Mouse (Mus musculus): ENCODE results near the gene Gm10272. TPM values are rescaled to one million over a fixed set of nuclear protein-coding genes. Genes with fewer than 3 reads are reported as not detected.
"Not testable (repeated sequence)": the region's sequence is repeated elsewhere in the genome, so short reads cannot be mapped to it uniquely, and the experiment has no call there.

The Gm10272 gene
- polyA plus RNA-seq, 1 experiment from 2014 or later = not detected

- DNase-seq (ENCODE audit: low spot score) = no peak
Observed at GRCm38 (mm10) chr10:77726186-77726585, 19.8 kb downstream of the Gm10272 start, which contains the start of gene Gm10100. Gm10100 (plus strand) TSS chr10:77726486.

DNA sequence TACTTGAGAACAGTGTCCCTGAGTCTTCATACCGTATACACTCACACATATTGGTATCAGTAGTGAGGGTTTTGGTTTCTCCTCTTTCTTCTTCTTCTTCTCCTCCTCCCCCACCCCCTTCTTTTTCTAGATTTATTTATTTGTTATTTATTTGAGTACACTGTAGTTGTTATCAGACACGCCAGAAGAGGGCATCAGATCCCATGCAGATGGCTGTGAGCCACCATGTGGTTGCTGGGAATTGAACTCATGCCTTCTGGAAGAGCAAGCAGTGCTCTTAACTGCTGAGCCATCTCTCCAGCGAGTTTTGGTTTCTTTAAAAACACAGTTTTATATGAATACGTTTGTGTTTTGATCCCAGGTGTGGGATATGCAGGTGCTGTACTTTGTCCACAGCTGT, 21.9 kb downstream of the Gm10272 start:
- DNase-seq (ENCODE audit: low spot score) = no peak

DNA sequence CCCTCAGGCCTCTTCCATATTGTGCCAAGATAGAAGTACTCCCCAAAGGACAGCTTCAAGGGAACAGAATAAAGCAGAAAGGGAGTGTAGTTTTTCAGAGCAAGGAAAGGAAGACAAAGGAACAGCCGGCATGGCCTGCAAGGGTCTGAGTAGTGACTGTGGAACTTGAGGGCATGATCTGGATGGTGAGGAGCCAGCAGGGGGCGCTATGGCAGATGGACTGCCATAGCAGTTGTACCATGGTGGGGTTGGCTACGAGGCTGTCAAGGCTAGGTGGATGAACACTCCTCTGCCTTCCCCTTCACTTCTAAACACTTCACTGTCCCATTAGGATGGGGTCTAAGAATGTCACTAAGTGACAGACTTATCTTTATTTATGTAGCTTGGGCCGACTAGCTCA, 22.8 kb downstream of the Gm10272 start:
- DNase-seq (ENCODE audit: low spot score) = no peak

GRCm38 (mm10) chr10:77735928-77736327, 29.5 kb downstream of the Gm10272 start:
- DNase-seq (ENCODE audit: low spot score) = no peak

- DNase-seq (ENCODE audit: low spot score) = no peak
Observed at GRCm38 (mm10) chr10:77738929-77739328, 32.5 kb downstream of the Gm10272 start.

GRCm38 (mm10) chr10:77741924-77742688, 35.7 kb downstream of the Gm10272 start, which contains the start of gene Gm18596:
Gm18596 (minus strand) TSS chr10:77742638.
- DNase-seq (ENCODE audit: low spot score) = not testable (repeated sequence)

DNA sequence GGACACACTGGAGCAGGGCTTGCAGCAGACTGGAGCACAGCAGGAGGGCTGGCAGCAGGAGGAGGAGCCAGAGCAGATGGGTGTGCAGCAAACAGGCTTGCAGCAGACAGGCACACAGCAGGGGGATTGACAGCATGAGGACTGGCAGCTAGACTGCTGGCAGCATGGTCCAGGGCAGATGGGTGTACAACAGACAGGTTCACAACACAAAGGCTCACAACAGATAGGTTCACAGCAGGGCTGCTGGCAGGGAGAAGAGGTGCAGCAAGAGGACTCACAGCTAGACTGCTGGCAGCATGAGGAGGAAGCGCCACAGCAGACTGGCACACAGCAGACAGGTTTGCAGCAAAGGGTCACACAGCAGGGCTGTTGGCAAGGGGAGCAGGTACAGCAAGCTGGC, 44.3 kb downstream of the Gm10272 start:
- DNase-seq (ENCODE audit: low spot score) = not testable (repeated sequence)

DNA sequence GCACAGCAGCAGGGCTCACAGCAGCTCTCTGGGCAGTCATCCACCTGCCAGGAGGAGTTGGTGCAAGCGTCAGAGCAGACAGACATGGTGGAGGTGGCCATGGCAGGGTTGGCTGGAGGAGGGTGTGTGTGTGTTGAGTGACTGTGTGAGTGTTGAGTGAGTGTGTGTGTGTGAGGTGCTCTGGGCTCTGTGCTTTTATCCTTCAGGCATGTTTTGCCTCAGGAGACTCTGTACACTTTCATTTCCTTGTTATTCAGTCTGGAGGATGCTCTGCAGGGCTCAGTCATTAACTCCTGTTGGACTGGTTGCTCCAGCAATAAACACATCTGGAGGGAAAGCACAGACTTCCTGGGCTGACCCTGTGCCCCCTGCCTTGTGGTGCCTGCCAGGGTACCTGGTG, 44.8 kb downstream of the Gm10272 start, which contains the start of gene Gm9736:
Gm9736 (minus strand) TSS at position 101 of the 400 bp plus-strand sequence.
- not testable (repeated sequence) for DNase-seq (ENCODE audit: low spot score)

- DNase-seq (ENCODE audit: low spot score) = not testable (repeated sequence)
Observed at GRCm38 (mm10) chr10:77752312-77752711, 45.9 kb downstream of the Gm10272 start.

DNA sequence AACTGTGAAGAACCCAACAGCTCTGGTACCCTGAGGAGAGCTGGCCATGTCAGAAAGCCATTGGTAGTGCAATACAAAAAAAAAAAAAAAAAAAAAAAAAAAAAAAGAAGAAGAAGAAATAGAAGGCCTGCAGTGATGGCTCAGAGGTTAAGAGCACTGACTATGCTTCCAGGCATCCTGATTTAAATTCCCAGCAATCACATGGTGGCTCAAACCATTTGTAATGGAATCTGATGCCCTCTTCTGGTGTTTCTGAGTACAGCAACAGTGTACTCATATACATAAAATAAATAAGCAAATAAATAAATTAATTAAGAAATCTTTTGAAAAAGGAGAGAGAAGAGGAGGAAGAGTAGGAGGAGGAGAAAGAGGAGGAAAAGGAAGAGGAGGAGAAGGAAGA, 47.0 kb downstream of the Gm10272 start:
- DNase-seq (ENCODE audit: low spot score) = no peak

Other genes with a start within 250 kb of the Gm10272 start
- gene Fam207a, start 190.8 kb upstream of the Gm10272 start, polyA plus RNA-seq (2015; fragmentation: Nextera tagmentation; extraction: Ambion mirVana) = 47.5 and 51.5 TPM in 2 replicates
- gene Itgb2, start 176.4 kb upstream of the Gm10272 start, polyA plus RNA-seq (2015; fragmentation: Nextera tagmentation; extraction: Ambion mirVana) = 121 and 126 TPM in 2 replicates
- 79.8 and 85.6 TPM in 2 replicates for gene Pttg1ip, start 124.9 kb upstream of the Gm10272 start, polyA plus RNA-seq (2015; fragmentation: Nextera tagmentation; extraction: Ambion mirVana)
- 251 and 259 TPM in 2 replicates for gene Sumo3, start 100.5 kb upstream of the Gm10272 start, polyA plus RNA-seq (2015; fragmentation: Nextera tagmentation; extraction: Ambion mirVana)
- 9.2 and 23.4 TPM in 2 replicates for gene Gm49325, start 100.4 kb upstream of the Gm10272 start, polyA plus RNA-seq (2015; fragmentation: Nextera tagmentation; extraction: Ambion mirVana)
- 67.9 and 69.8 TPM in 2 replicates for gene Ube2g2, start 84.4 kb upstream of the Gm10272 start, polyA plus RNA-seq (2015; fragmentation: Nextera tagmentation; extraction: Ambion mirVana)
- 0.77 and 0.84 TPM in 2 replicates for gene Tspear, start 20.1 kb upstream of the Gm10272 start, polyA plus RNA-seq (2015; fragmentation: Nextera tagmentation; extraction: Ambion mirVana)
- not detected in 2 replicates for gene Gm19402, start 15.9 kb upstream of the Gm10272 start, polyA plus RNA-seq (2015; fragmentation: Nextera tagmentation; extraction: Ambion mirVana)
- gene Gm9508, start 9.4 kb upstream of the Gm10272 start, polyA plus RNA-seq (2015; fragmentation: Nextera tagmentation; extraction: Ambion mirVana) = not detected in 2 replicates
- not detected in 2 replicates for gene Gm10024, start 4.8 kb downstream of the Gm10272 start, polyA plus RNA-seq (2015; fragmentation: Nextera tagmentation; extraction: Ambion mirVana)
- gene Gm10142, start 9.2 kb downstream of the Gm10272 start, polyA plus RNA-seq (2015; fragmentation: Nextera tagmentation; extraction: Ambion mirVana) = not detected in 2 replicates
- not detected in 2 replicates for gene Krtap12-1, start 14.0 kb downstream of the Gm10272 start, polyA plus RNA-seq (2015; fragmentation: Nextera tagmentation; extraction: Ambion mirVana)
- gene Gm10100, start 19.9 kb downstream of the Gm10272 start, polyA plus RNA-seq (2015; fragmentation: Nextera tagmentation; extraction: Ambion mirVana) = not detected in 2 replicates
- not detected in 2 replicates for gene Gm18596, start 36.0 kb downstream of the Gm10272 start, polyA plus RNA-seq (2015; fragmentation: Nextera tagmentation; extraction: Ambion mirVana)
- not detected in 2 replicates for gene Gm9736, start 44.7 kb downstream of the Gm10272 start, polyA plus RNA-seq (2015; fragmentation: Nextera tagmentation; extraction: Ambion mirVana)
- not detected in 2 replicates for gene Gm3233, start 53.1 kb downstream of the Gm10272 start, polyA plus RNA-seq (2015; fragmentation: Nextera tagmentation; extraction: Ambion mirVana)
- gene Gm3238, start 64.7 kb downstream of the Gm10272 start, polyA plus RNA-seq (2015; fragmentation: Nextera tagmentation; extraction: Ambion mirVana) = not detected in 2 replicates
- gene Gm7138, start 70.3 kb downstream of the Gm10272 start, polyA plus RNA-seq (2015; fragmentation: Nextera tagmentation; extraction: Ambion mirVana) = not detected in 2 replicates
- not detected in 2 replicates for gene Gm3250, start 75.9 kb downstream of the Gm10272 start, polyA plus RNA-seq (2015; fragmentation: Nextera tagmentation; extraction: Ambion mirVana)
- gene Gm7137, start 81.6 kb downstream of the Gm10272 start, polyA plus RNA-seq (2015; fragmentation: Nextera tagmentation; extraction: Ambion mirVana) = not detected in 2 replicates
- gene Gm9639, start 88.5 kb downstream of the Gm10272 start, polyA plus RNA-seq (2015; fragmentation: Nextera tagmentation; extraction: Ambion mirVana) = not detected in 2 replicates
- gene Gm19668, start 92.5 kb downstream of the Gm10272 start, polyA plus RNA-seq (2015; fragmentation: Nextera tagmentation; extraction: Ambion mirVana) = not detected in 2 replicates
- gene Gm9507, start 105.2 kb downstream of the Gm10272 start, polyA plus RNA-seq (2015; fragmentation: Nextera tagmentation; extraction: Ambion mirVana) = not detected in 2 replicates
- gene Gm2696, start 108.1 kb downstream of the Gm10272 start, polyA plus RNA-seq (2015; fragmentation: Nextera tagmentation; extraction: Ambion mirVana) = not detected in 2 replicates
- gene Krtap10-4, start 120.5 kb downstream of the Gm10272 start, polyA plus RNA-seq (2015; fragmentation: Nextera tagmentation; extraction: Ambion mirVana) = not detected in 2 replicates
- not detected in 2 replicates for gene Krtap10-10, start 129.3 kb downstream of the Gm10272 start, polyA plus RNA-seq (2015; fragmentation: Nextera tagmentation; extraction: Ambion mirVana)
- not detected in 2 replicates for gene Gm36176, start 140.2 kb downstream of the Gm10272 start, polyA plus RNA-seq (2015; fragmentation: Nextera tagmentation; extraction: Ambion mirVana)
- gene Gm10318, start 146.2 kb downstream of the Gm10272 start, polyA plus RNA-seq (2015; fragmentation: Nextera tagmentation; extraction: Ambion mirVana) = not detected in 2 replicates
- gene Gm3285, start 155.3 kb downstream of the Gm10272 start, polyA plus RNA-seq (2015; fragmentation: Nextera tagmentation; extraction: Ambion mirVana) = not detected in 2 replicates
- 1.2 TPM in 2 replicates for gene Lrrc3, start 195.9 kb downstream of the Gm10272 start, polyA plus RNA-seq (2015; fragmentation: Nextera tagmentation; extraction: Ambion mirVana)

Measured in thymus, postnatal 0 days (tissue).